Mouse (Mus musculus): ENCODE measurements around the gene Pitpna. TPM values are rescaled to one million over a fixed set of nuclear protein-coding genes. Genes with fewer than 3 reads are reported as not detected.

Gene Pitpna
- total RNA-seq, 1 experiment from 2014 or later: 74.6 TPM

GRCm38 (mm10) chr11:75562840-75563239, 25.1 kb upstream of the Pitpna start:
- no peak for ATAC-seq (replicated peaks; ENCODE audit: low read depth, poor library complexity, severe bottlenecking)

- no peak for ATAC-seq (replicated peaks; ENCODE audit: low read depth, poor library complexity, severe bottlenecking)
Measured at GRCm38 (mm10) chr11:75563851-75564548, 23.9 kb upstream of the Pitpna start.

- no peak for ATAC-seq (replicated peaks; ENCODE audit: low read depth, poor library complexity, severe bottlenecking)
Measured at GRCm38 (mm10) chr11:75565849-75566248, 22.0 kb upstream of the Pitpna start.

- no peak for ATAC-seq (replicated peaks; ENCODE audit: low read depth, poor library complexity, severe bottlenecking)
Measured at GRCm38 (mm10) chr11:75566276-75567196, 21.4 kb upstream of the Pitpna start.

GRCm38 (mm10) chr11:75567346-75568114, 20.4 kb upstream of the Pitpna start:
- no peak for ATAC-seq (replicated peaks; ENCODE audit: low read depth, poor library complexity, severe bottlenecking)

GRCm38 (mm10) chr11:75568115-75568511, 19.8 kb upstream of the Pitpna start:
- no peak for ATAC-seq (replicated peaks; ENCODE audit: low read depth, poor library complexity, severe bottlenecking)

GRCm38 (mm10) chr11:75568962-75569361, 18.9 kb upstream of the Pitpna start:
- ATAC-seq (replicated peaks; ENCODE audit: low read depth, poor library complexity, severe bottlenecking): no peak

GRCm38 (mm10) chr11:75570375-75571125, 17.3 kb upstream of the Pitpna start:
- ATAC-seq (replicated peaks; ENCODE audit: low read depth, poor library complexity, severe bottlenecking): no peak

- peak; percentile 67 for ATAC-seq (replicated peaks; ENCODE audit: low read depth, poor library complexity, severe bottlenecking)
Measured at GRCm38 (mm10) chr11:75571126-75571990, 16.5 kb upstream of the Pitpna start.

GRCm38 (mm10) chr11:75572301-75572791, 15.6 kb upstream of the Pitpna start:
- no peak for ATAC-seq (replicated peaks; ENCODE audit: low read depth, poor library complexity, severe bottlenecking)

- peak; percentile 56 for ATAC-seq (replicated peaks; ENCODE audit: low read depth, poor library complexity, severe bottlenecking)
Measured at GRCm38 (mm10) chr11:75572854-75573650, 14.8 kb upstream of the Pitpna start.

GRCm38 (mm10) chr11:75574378-75575123, 13.3 kb upstream of the Pitpna start:
- ATAC-seq (replicated peaks; ENCODE audit: low read depth, poor library complexity, severe bottlenecking): no peak

- peak; percentile 14; the same call in 1 of the 2 replicates for ATAC-seq (replicated peaks; ENCODE audit: low read depth, poor library complexity, severe bottlenecking)
Measured at GRCm38 (mm10) chr11:75575560-75576123, 12.3 kb upstream of the Pitpna start.

GRCm38 (mm10) chr11:75578609-75579008, 9.3 kb upstream of the Pitpna start:
- ATAC-seq (replicated peaks; ENCODE audit: low read depth, poor library complexity, severe bottlenecking): no peak

- no peak for ATAC-seq (replicated peaks; ENCODE audit: low read depth, poor library complexity, severe bottlenecking)
Measured at GRCm38 (mm10) chr11:75581495-75582149, 6.3 kb upstream of the Pitpna start.

- ATAC-seq (replicated peaks; ENCODE audit: low read depth, poor library complexity, severe bottlenecking): no peak
Measured at GRCm38 (mm10) chr11:75583521-75583920, 4.4 kb upstream of the Pitpna start.
